Mouse (Mus musculus): Measurements from ENCODE around the gene Sugt1. TPM values are rescaled to one million over a fixed set of nuclear protein-coding genes. Genes with fewer than 3 reads are reported as not detected.

The Sugt1 gene
- polyA plus RNA-seq, 1 experiment from 2014 or later: 127 TPM

GRCm38 (mm10) chr14:79590916-79591315, 3.4 kb downstream of the Sugt1 start:
- Histone ChIP-seq H3K9me3 (ENCODE audit: control insufficient read depth, low read depth, low read length) (no peaks in the 10 kb centered on the region), H3K4me1 (ENCODE audit: control insufficient read depth, insufficient read depth, low read length) (0 out of 2 replicates have a peak, but pooled peaks cover 9% of the 10 kb centered on the region), H3K27ac (ENCODE audit: low read length) (no peak overlapping the region), H3K36me3 (ENCODE audit: control insufficient read depth, insufficient read depth, low read length) (peaks cover 5% of the 10 kb centered on the region; the same call in 1 of the 2 replicates), H3K4me3 (ENCODE audit: low read depth, low read length) (no peak overlapping the region), H3K4me2 (replicated peaks; ENCODE audit: low read depth, low read length) (no peak overlapping the region), H3K9ac (replicated peaks; ENCODE audit: low read depth, low read length) (no peak overlapping the region), H3K27me3 (ENCODE audit: control insufficient read depth, insufficient read depth, low read length) (no peaks in the 10 kb centered on the region)
- no peak for ATAC-seq (ENCODE audit: insufficient number of reproducible peaks, insufficient read depth, low FRiP score, low read depth)
- 95% methylated on average over 8 of the region's 8 CpGs for WGBS

GRCm38 (mm10) chr14:79591611-79592010, 4.1 kb downstream of the Sugt1 start:
- WGBS: 92% methylated on average over 2 of the region's 2 CpGs
- Histone ChIP-seq H3K27me3 (ENCODE audit: control insufficient read depth, insufficient read depth, low read length) (no peaks in the 10 kb centered on the region), H3K9me3 (ENCODE audit: control insufficient read depth, low read depth, low read length) (no peaks in the 10 kb centered on the region), H3K36me3 (ENCODE audit: control insufficient read depth, insufficient read depth, low read length) (peaks cover 7% of the 10 kb centered on the region; the same call in 1 of the 2 replicates), H3K4me2 (replicated peaks; ENCODE audit: low read depth, low read length) (no peak overlapping the region), H3K9ac (replicated peaks; ENCODE audit: low read depth, low read length) (no peak overlapping the region), H3K27ac (ENCODE audit: low read length) (no peak overlapping the region), H3K4me1 (ENCODE audit: control insufficient read depth, insufficient read depth, low read length) (0 out of 2 replicates have a peak, but pooled peaks cover 7% of the 10 kb centered on the region), H3K4me3 (ENCODE audit: low read depth, low read length) (no peak overlapping the region)
- ATAC-seq (ENCODE audit: insufficient number of reproducible peaks, insufficient read depth, low FRiP score, low read depth): no peak

GRCm38 (mm10) chr14:79594069-79594468, 6.6 kb downstream of the Sugt1 start:
- no peak overlapping the region for H3K4me3 ChIP-seq (ENCODE audit: low read depth, low read length)
- H3K4me1 ChIP-seq (ENCODE audit: control insufficient read depth, insufficient read depth, low read length): no peaks in the 10 kb centered on the region
- H3K27ac ChIP-seq (ENCODE audit: low read length): no peak overlapping the region
- H3K9me3 ChIP-seq (ENCODE audit: control insufficient read depth, low read depth, low read length): no peaks in the 10 kb centered on the region
- H3K9ac ChIP-seq (replicated peaks; ENCODE audit: low read depth, low read length): no peak overlapping the region
- WGBS: 85% methylated on average over 5 of the region's 5 CpGs
- no peak overlapping the region for H3K4me2 ChIP-seq (replicated peaks; ENCODE audit: low read depth, low read length)
- no peak for ATAC-seq (ENCODE audit: insufficient number of reproducible peaks, insufficient read depth, low FRiP score, low read depth)
- H3K36me3 ChIP-seq (ENCODE audit: control insufficient read depth, insufficient read depth, low read length): peaks cover 13% of the 10 kb centered on the region
- no peaks in the 10 kb centered on the region for H3K27me3 ChIP-seq (ENCODE audit: control insufficient read depth, insufficient read depth, low read length)

- H3K27ac ChIP-seq (ENCODE audit: low read length): no peak overlapping the region
- no peaks in the 10 kb centered on the region for H3K27me3 ChIP-seq (ENCODE audit: control insufficient read depth, insufficient read depth, low read length)
- ATAC-seq (ENCODE audit: insufficient number of reproducible peaks, insufficient read depth, low FRiP score, low read depth): no peak
- H3K9ac ChIP-seq (replicated peaks; ENCODE audit: low read depth, low read length): no peak overlapping the region
- H3K4me1 ChIP-seq (ENCODE audit: control insufficient read depth, insufficient read depth, low read length): no peaks in the 10 kb centered on the region
- no peaks in the 10 kb centered on the region for H3K9me3 ChIP-seq (ENCODE audit: control insufficient read depth, low read depth, low read length)
- peaks cover 24% of the 10 kb centered on the region for H3K36me3 ChIP-seq (ENCODE audit: control insufficient read depth, insufficient read depth, low read length)
- no peak overlapping the region for H3K4me3 ChIP-seq (ENCODE audit: low read depth, low read length)
- no peak overlapping the region for H3K4me2 ChIP-seq (replicated peaks; ENCODE audit: low read depth, low read length)
- WGBS: 75% methylated on average over 4 of the region's 4 CpGs
Observed at GRCm38 (mm10) chr14:79596602-79597001, 9.1 kb downstream of the Sugt1 start.

GRCm38 (mm10) chr14:79605881-79606280, 18.4 kb downstream of the Sugt1 start:
- H3K36me3 ChIP-seq (ENCODE audit: control insufficient read depth, insufficient read depth, low read length): peaks cover 38% of the 10 kb centered on the region
- no peak overlapping the region for H3K9ac ChIP-seq (replicated peaks; ENCODE audit: low read depth, low read length)
- H3K9me3 ChIP-seq (ENCODE audit: control insufficient read depth, low read depth, low read length): no peaks in the 10 kb centered on the region
- no peaks in the 10 kb centered on the region for H3K27me3 ChIP-seq (ENCODE audit: control insufficient read depth, insufficient read depth, low read length)
- 84% methylated on average over 2 of the region's 2 CpGs for whole genome bisulfite sequencing
- no peak for ATAC-seq (ENCODE audit: insufficient number of reproducible peaks, insufficient read depth, low FRiP score, low read depth)
- no peaks in the 10 kb centered on the region for H3K4me1 ChIP-seq (ENCODE audit: control insufficient read depth, insufficient read depth, low read length)
- no peak overlapping the region for H3K27ac ChIP-seq (ENCODE audit: low read length)
- no peak overlapping the region for H3K4me3 ChIP-seq (ENCODE audit: low read depth, low read length)
- no peak overlapping the region for H3K4me2 ChIP-seq (replicated peaks; ENCODE audit: low read depth, low read length)

- ATAC-seq (ENCODE audit: insufficient number of reproducible peaks, insufficient read depth, low FRiP score, low read depth): no peak
- no peak overlapping the region for H3K27ac ChIP-seq (ENCODE audit: low read length)
- H3K4me1 ChIP-seq (ENCODE audit: control insufficient read depth, insufficient read depth, low read length): no peaks in the 10 kb centered on the region
- no peak overlapping the region for H3K4me2 ChIP-seq (replicated peaks; ENCODE audit: low read depth, low read length)
- H3K4me3 ChIP-seq (ENCODE audit: low read depth, low read length): no peak overlapping the region
- WGBS: 94% methylated on average over 6 of the region's 6 CpGs
- no peaks in the 10 kb centered on the region for H3K27me3 ChIP-seq (ENCODE audit: control insufficient read depth, insufficient read depth, low read length)
- no peaks in the 10 kb centered on the region for H3K9me3 ChIP-seq (ENCODE audit: control insufficient read depth, low read depth, low read length)
- no peak overlapping the region for H3K9ac ChIP-seq (replicated peaks; ENCODE audit: low read depth, low read length)
- peaks cover 39% of the 10 kb centered on the region for H3K36me3 ChIP-seq (ENCODE audit: control insufficient read depth, insufficient read depth, low read length)
Observed at GRCm38 (mm10) chr14:79606392-79606791, 18.9 kb downstream of the Sugt1 start.

GRCm38 (mm10) chr14:79606867-79607266, 19.4 kb downstream of the Sugt1 start:
- WGBS: 91% methylated on average over 3 of the region's 3 CpGs
- Histone ChIP-seq H3K36me3 (ENCODE audit: control insufficient read depth, insufficient read depth, low read length) (peaks cover 36% of the 10 kb centered on the region), H3K27me3 (ENCODE audit: control insufficient read depth, insufficient read depth, low read length) (no peaks in the 10 kb centered on the region), H3K9ac (replicated peaks; ENCODE audit: low read depth, low read length) (no peak overlapping the region), H3K4me3 (ENCODE audit: low read depth, low read length) (no peak overlapping the region), H3K9me3 (ENCODE audit: control insufficient read depth, low read depth, low read length) (no peaks in the 10 kb centered on the region), H3K4me2 (replicated peaks; ENCODE audit: low read depth, low read length) (no peak overlapping the region), H3K27ac (ENCODE audit: low read length) (no peak overlapping the region), H3K4me1 (ENCODE audit: control insufficient read depth, insufficient read depth, low read length) (no peaks in the 10 kb centered on the region)
- no peak for ATAC-seq (ENCODE audit: insufficient number of reproducible peaks, insufficient read depth, low FRiP score, low read depth)

- Histone ChIP-seq H3K9me3 (ENCODE audit: control insufficient read depth, low read depth, low read length) (no peaks in the 10 kb centered on the region), H3K27ac (ENCODE audit: low read length) (no peak overlapping the region), H3K27me3 (ENCODE audit: control insufficient read depth, insufficient read depth, low read length) (no peaks in the 10 kb centered on the region), H3K36me3 (ENCODE audit: control insufficient read depth, insufficient read depth, low read length) (peaks cover 34% of the 10 kb centered on the region), H3K9ac (replicated peaks; ENCODE audit: low read depth, low read length) (no peak overlapping the region), H3K4me2 (replicated peaks; ENCODE audit: low read depth, low read length) (no peak overlapping the region), H3K4me1 (ENCODE audit: control insufficient read depth, insufficient read depth, low read length) (no peaks in the 10 kb centered on the region), H3K4me3 (ENCODE audit: low read depth, low read length) (no peak overlapping the region)
- 93% methylated on average over 4 of the region's 4 CpGs for WGBS
- no peak for ATAC-seq (ENCODE audit: insufficient number of reproducible peaks, insufficient read depth, low FRiP score, low read depth)
Observed at GRCm38 (mm10) chr14:79607352-79607751, 19.9 kb downstream of the Sugt1 start.

GRCm38 (mm10) chr14:79608286-79608685, 20.8 kb downstream of the Sugt1 start:
- 93% methylated on average over 6 of the region's 6 CpGs for WGBS
- Histone ChIP-seq H3K27ac (ENCODE audit: low read length) (no peak overlapping the region), H3K9me3 (ENCODE audit: control insufficient read depth, low read depth, low read length) (no peaks in the 10 kb centered on the region), H3K27me3 (ENCODE audit: control insufficient read depth, insufficient read depth, low read length) (no peaks in the 10 kb centered on the region), H3K36me3 (ENCODE audit: control insufficient read depth, insufficient read depth, low read length) (peaks cover 37% of the 10 kb centered on the region), H3K9ac (replicated peaks; ENCODE audit: low read depth, low read length) (no peak overlapping the region), H3K4me1 (ENCODE audit: control insufficient read depth, insufficient read depth, low read length) (no peaks in the 10 kb centered on the region), H3K4me3 (ENCODE audit: low read depth, low read length) (no peak overlapping the region), H3K4me2 (replicated peaks; ENCODE audit: low read depth, low read length) (no peak overlapping the region)
- no peak for ATAC-seq (ENCODE audit: insufficient number of reproducible peaks, insufficient read depth, low FRiP score, low read depth)
